Mouse (Mus musculus): ENCODE results near the gene Kdm6b. TPM values are rescaled to one million over a fixed set of nuclear protein-coding genes. Genes with fewer than 3 reads are reported as not detected.

Gene Kdm6b
- polyA plus RNA-seq, 1 experiment from 2014 or later: 13.1 TPM

- H3K4me3 ChIP-seq (ENCODE audit: low read depth, low read length): peak overlapping the region; percentile 73
- no peaks in the 10 kb centered on the region for H3K27me3 ChIP-seq (ENCODE audit: control insufficient read depth, insufficient read depth, low read length)
- peaks cover 21% of the 10 kb centered on the region for H3K4me1 ChIP-seq (replicated peaks; ENCODE audit: control insufficient read depth, insufficient read depth)
- under 1% methylated on average over 18 of the region's 18 CpGs for WGBS
- no peak for DNase-seq (ENCODE audit: low spot score)
- H3K4me2 ChIP-seq (replicated peaks; ENCODE audit: low read depth): peak overlapping the region; percentile 95
- H3K9ac ChIP-seq (ENCODE audit: low read length): peak overlapping the region; percentile 84
- H3K36me3 ChIP-seq (ENCODE audit: control insufficient read depth, insufficient read depth, low read length): peaks cover 25% of the 10 kb centered on the region
- no peaks in the 10 kb centered on the region for H3K9me3 ChIP-seq (ENCODE audit: control insufficient read depth, low read length)
- peak overlapping the region; percentile 99 for H3K27ac ChIP-seq (replicated peaks)
- no peak for ATAC-seq (ENCODE audit: low FRiP score, low TSS enrichment)
- TF ChIP-seq CTCF (IDR thresholded peaks at IDR 0.05; ENCODE audit: low read depth): no peak
- TF ChIP-seq EP300 (optimal IDR thresholded peaks at IDR 0.05): no peak
Measured at GRCm38 (mm10) chr11:69410045-69410309, 3.5 kb downstream of the Kdm6b start.

DNA sequence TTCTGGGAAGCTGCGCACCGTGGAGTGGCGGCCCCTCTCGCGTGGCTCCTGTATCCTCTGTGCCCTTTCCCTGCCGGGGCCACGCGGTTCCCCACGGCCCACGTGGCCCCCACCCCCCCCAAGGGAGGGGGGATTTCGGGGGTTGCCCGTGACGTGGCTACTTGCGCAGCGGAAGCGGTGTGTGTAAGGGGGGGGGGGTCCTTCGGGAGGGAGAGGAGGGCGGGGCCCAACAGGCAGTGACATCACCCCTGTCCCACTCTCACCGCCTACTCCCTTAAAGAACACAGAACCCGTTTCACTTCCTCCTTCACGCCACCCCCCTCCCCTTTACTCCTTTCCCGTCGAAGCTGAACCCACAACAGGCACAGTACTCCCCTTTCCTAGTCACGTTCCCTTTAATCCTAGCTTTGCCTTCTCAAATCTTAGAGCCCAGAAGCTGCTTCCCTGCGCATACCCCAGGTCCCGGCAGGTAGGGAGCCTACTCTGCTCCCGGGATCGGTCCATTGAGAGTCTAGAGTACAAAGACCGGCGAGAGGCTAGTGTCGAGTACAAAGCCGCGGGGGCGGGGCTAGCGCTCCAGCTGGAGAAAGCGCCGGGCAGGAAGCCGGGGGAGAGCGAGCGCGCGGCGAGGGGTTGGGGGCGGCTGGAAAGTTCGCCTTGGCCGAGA is 4.0 kb downstream of the Kdm6b start:
- no peaks in the 10 kb centered on the region for H3K9me3 ChIP-seq (ENCODE audit: control insufficient read depth, low read length)
- TF ChIP-seq CTCF (IDR thresholded peaks at IDR 0.05; ENCODE audit: low read depth) (no peak), EP300 (optimal IDR thresholded peaks at IDR 0.05) (no peak)
- DNase-seq (ENCODE audit: low spot score) (peak; percentile 92), ATAC-seq (ENCODE audit: low FRiP score, low TSS enrichment) (peak; percentile 61)
- peaks cover 27% of the 10 kb centered on the region for H3K36me3 ChIP-seq (ENCODE audit: control insufficient read depth, insufficient read depth, low read length)
- peak overlapping the region; percentile 84 for H3K9ac ChIP-seq (ENCODE audit: low read length)
- peak overlapping the region; percentile 99 for H3K27ac ChIP-seq (replicated peaks)
- peak overlapping the region; percentile 73 for H3K4me3 ChIP-seq (ENCODE audit: low read depth, low read length)
- peak overlapping the region; percentile 95 for H3K4me2 ChIP-seq (replicated peaks; ENCODE audit: low read depth)
- WGBS: under 1% methylated on average over 43 of the region's 46 CpGs
- peaks cover 20% of the 10 kb centered on the region for H3K4me1 ChIP-seq (replicated peaks; ENCODE audit: control insufficient read depth, insufficient read depth)
- no peaks in the 10 kb centered on the region for H3K27me3 ChIP-seq (ENCODE audit: control insufficient read depth, insufficient read depth, low read length)

DNA sequence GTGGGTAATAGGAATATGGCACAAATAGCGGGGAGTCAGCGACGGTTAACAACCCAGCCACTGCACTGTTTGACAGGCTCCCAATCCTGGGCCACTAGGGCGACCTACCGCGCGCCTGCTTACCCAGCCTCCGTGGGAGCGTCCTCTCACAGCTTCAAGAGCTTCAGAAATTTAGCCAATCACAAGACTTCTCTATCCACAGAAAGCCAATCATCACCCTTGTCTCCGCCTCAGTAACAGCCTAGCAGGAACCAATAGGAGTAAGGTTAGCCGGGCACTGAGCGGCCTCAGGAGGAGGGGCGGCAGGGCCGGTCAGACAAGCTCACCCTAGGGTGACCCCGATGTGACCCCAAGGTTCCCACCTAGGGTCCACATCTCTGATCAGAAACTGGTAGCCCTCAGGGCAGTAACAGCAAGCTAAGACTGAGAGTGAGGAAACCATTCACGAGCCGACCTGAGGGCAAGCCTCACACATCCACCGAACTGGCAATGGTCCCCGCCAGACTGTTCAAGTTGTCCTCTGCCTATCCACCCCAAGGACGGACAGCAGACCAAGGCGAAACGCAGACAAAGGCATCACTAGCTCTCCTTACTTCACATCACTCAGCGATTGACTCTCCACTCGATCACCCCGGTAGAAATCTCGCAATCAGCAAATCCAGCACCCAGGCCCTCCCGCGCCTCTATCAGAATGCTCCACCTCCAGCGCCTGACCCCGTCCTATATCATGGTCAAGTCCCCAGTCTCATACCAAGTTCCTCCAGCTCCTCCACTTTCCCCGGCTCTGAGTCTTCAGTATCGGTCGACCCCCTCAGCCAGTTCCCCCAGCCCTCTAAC is 4.7 kb downstream of the Kdm6b start:
- peak overlapping the region; percentile 99 for H3K27ac ChIP-seq (replicated peaks)
- H3K4me3 ChIP-seq (ENCODE audit: low read depth, low read length): peak overlapping the region; percentile 73
- H3K4me2 ChIP-seq (replicated peaks; ENCODE audit: low read depth): peak overlapping the region; percentile 95
- H3K27me3 ChIP-seq (ENCODE audit: control insufficient read depth, insufficient read depth, low read length): no peaks in the 10 kb centered on the region
- H3K4me1 ChIP-seq (replicated peaks; ENCODE audit: control insufficient read depth, insufficient read depth): peaks cover 15% of the 10 kb centered on the region
- DNase-seq (ENCODE audit: low spot score) (peak; percentile 84), ATAC-seq (ENCODE audit: low FRiP score, low TSS enrichment) (peak; percentile 70)
- H3K9me3 ChIP-seq (ENCODE audit: control insufficient read depth, low read length): no peaks in the 10 kb centered on the region
- WGBS: under 1% methylated on average over 33 of the region's 33 CpGs
- peak overlapping the region; percentile 84 for H3K9ac ChIP-seq (ENCODE audit: low read length)
- peaks cover 35% of the 10 kb centered on the region for H3K36me3 ChIP-seq (ENCODE audit: control insufficient read depth, insufficient read depth, low read length)
- TF ChIP-seq CTCF (IDR thresholded peaks at IDR 0.05; ENCODE audit: low read depth) (peak; percentile 23; the same call in 1 of the 2 replicates), EP300 (optimal IDR thresholded peaks at IDR 0.05) (no peak)

DNA sequence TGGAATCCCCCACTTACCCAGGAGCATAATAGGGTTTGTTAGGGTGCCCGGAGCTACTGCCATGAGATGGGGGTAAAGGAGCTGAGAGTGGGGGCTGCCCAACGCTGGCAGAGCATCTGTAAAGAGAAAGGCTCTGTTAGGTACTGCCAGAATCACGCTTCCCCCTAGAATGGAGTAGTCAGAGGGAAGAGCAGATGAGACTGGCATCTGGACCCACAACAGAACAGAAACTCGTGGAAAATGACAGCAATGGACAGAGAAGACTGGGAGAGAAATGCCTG is 5.8 kb downstream of the Kdm6b start:
- Histone ChIP-seq H3K9me3 (ENCODE audit: control insufficient read depth, low read length) (no peaks in the 10 kb centered on the region), H3K4me2 (replicated peaks; ENCODE audit: low read depth) (no peak overlapping the region), H3K27ac (replicated peaks) (no peak overlapping the region), H3K4me3 (ENCODE audit: low read depth, low read length) (no peak overlapping the region), H3K4me1 (replicated peaks; ENCODE audit: control insufficient read depth, insufficient read depth) (peaks cover 11% of the 10 kb centered on the region), H3K27me3 (ENCODE audit: control insufficient read depth, insufficient read depth, low read length) (no peaks in the 10 kb centered on the region), H3K36me3 (ENCODE audit: control insufficient read depth, insufficient read depth, low read length) (peaks cover 40% of the 10 kb centered on the region), H3K9ac (ENCODE audit: low read length) (no peak overlapping the region)
- TF ChIP-seq CTCF (IDR thresholded peaks at IDR 0.05; ENCODE audit: low read depth) (no peak), EP300 (optimal IDR thresholded peaks at IDR 0.05) (no peak)
- WGBS: 82% methylated on average over 4 of the region's 4 CpGs
- ATAC-seq (ENCODE audit: low FRiP score, low TSS enrichment) (no peak), DNase-seq (ENCODE audit: low spot score) (no peak)

- Histone ChIP-seq H3K4me3 (ENCODE audit: low read depth, low read length) (no peak overlapping the region), H3K4me1 (replicated peaks; ENCODE audit: control insufficient read depth, insufficient read depth) (peaks cover 8% of the 10 kb centered on the region), H3K9ac (ENCODE audit: low read length) (no peak overlapping the region), H3K27me3 (ENCODE audit: control insufficient read depth, insufficient read depth, low read length) (no peaks in the 10 kb centered on the region), H3K9me3 (ENCODE audit: control insufficient read depth, low read length) (no peaks in the 10 kb centered on the region), H3K27ac (replicated peaks) (no peak overlapping the region), H3K36me3 (ENCODE audit: control insufficient read depth, insufficient read depth, low read length) (peaks cover 40% of the 10 kb centered on the region), H3K4me2 (replicated peaks; ENCODE audit: low read depth) (no peak overlapping the region)
- WGBS: 88% methylated on average over 16 of the region's 16 CpGs
- no peak for DNase-seq (ENCODE audit: low spot score)
- ATAC-seq (ENCODE audit: low FRiP score, low TSS enrichment): no peak
- TF ChIP-seq EP300 (optimal IDR thresholded peaks at IDR 0.05): no peak
- TF ChIP-seq CTCF (IDR thresholded peaks at IDR 0.05; ENCODE audit: low read depth): no peak
Measured at GRCm38 (mm10) chr11:69406867-69407723, 6.4 kb downstream of the Kdm6b start.
